14 mouse cellular contexts compared by ENCODE assay signal in the genomic region with DNA sequence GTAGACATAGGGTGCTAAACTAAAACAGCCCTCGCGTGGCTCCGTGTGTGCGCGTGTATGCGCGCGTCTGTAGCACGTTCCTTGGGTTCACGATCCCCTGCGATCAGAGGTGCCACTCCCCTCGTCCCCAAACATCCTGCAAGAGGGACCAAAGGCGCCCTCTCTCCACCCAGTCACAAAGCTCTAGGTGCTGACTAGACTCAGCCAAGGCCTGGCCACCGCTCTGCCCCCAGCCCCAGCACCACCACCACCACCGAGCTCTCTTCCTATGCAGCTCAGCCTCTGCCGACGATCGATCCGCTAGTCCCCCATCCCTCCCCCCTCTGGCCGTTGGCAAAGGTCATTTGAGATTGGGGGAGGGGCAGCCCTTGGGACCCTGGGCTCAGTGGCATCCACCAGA. TPM values are rescaled to one million over a fixed set of nuclear protein-coding genes. Genes with fewer than 3 reads are reported as not detected.
DNase-seq lines count a peak whose midpoint lies in the region; ATAC-seq and TF ChIP-seq lines count a peak whose summit lies in the region.
"Had no signal": no experiment of that assay in that cellular context is flagged by ENCODE, and none has a peak within 500 bp of the region (broad histone marks: within the 10 kb centered on the region; RNA-seq: fewer than 3 reads in every experiment).

No protein-coding gene starts in this region.

- under 1% methylated on average over 20 of the region's 20 CpGs for WGBS in heart, embryonic 10.5 days
- 2% methylated on average over 20 of the region's 20 CpGs for WGBS in forebrain, postnatal 0 days
- 3% methylated on average over 20 of the region's 20 CpGs for WGBS in liver, embryonic 13.5 days (ENCODE audit: insufficient replicate concordance)
- WGBS in neural tube, embryonic 12.5 days, result under 1% methylated on average over 20 of the region's 20 CpGs

- H3K27ac ChIP-seq in heart, embryonic 10.5 days, result no peak overlapping the region
- H3K27ac ChIP-seq in forebrain, postnatal 0 days (ENCODE audit: low read depth, low read length), result no peak overlapping the region
- no peak overlapping the region for H3K27ac ChIP-seq in liver, embryonic 13.5 days
- no peak overlapping the region for H3K27ac ChIP-seq in neural tube, embryonic 12.5 days

- H3K36me3 ChIP-seq in heart, embryonic 10.5 days, result no peaks in the 10 kb centered on the region
- H3K36me3 ChIP-seq in forebrain, postnatal 0 days (ENCODE audit: insufficient read depth), result no peaks in the 10 kb centered on the region
- no peaks in the 10 kb centered on the region for H3K36me3 ChIP-seq in liver, embryonic 13.5 days
- no peaks in the 10 kb centered on the region for H3K36me3 ChIP-seq in neural tube, embryonic 12.5 days

- no peak for TF ChIP-seq CTCF in forebrain, postnatal 0 days (IDR thresholded peaks at IDR 0.05; ENCODE audit: low read depth)

- H3K9me3 ChIP-seq in heart, embryonic 10.5 days, result no peaks in the 10 kb centered on the region
- H3K9me3 ChIP-seq in forebrain, postnatal 0 days (ENCODE audit: low read length), result no peaks in the 10 kb centered on the region
- H3K9me3 ChIP-seq in liver, embryonic 13.5 days (replicated peaks), result no peaks in the 10 kb centered on the region
- no peaks in the 10 kb centered on the region for H3K9me3 ChIP-seq in neural tube, embryonic 12.5 days

- ATAC-seq in forebrain, postnatal 0 days, result no peak
- no peak for ATAC-seq in liver, embryonic 13.5 days (ENCODE audit: low read depth)
- no peak for ATAC-seq in neural tube, embryonic 12.5 days (ENCODE audit: low FRiP score, low read depth)
- ATAC-seq: Patski had no signal

- peaks cover 30% of the 10 kb centered on the region for H3K4me1 ChIP-seq in heart, embryonic 10.5 days
- no peaks in the 10 kb centered on the region; the same call in 1 of the 2 replicates for H3K4me1 ChIP-seq in forebrain, postnatal 0 days (ENCODE audit: insufficient read depth)
- H3K4me1 ChIP-seq in liver, embryonic 13.5 days (replicated peaks), result peaks cover 17% of the 10 kb centered on the region
- peaks cover 18% of the 10 kb centered on the region for H3K4me1 ChIP-seq in neural tube, embryonic 12.5 days

- H3K4me3 ChIP-seq in heart, embryonic 10.5 days, result peak overlapping the region; percentile 61; the same call in 1 of the 2 replicates
- peak overlapping the region; percentile 37; the same call in 1 of the 2 replicates for H3K4me3 ChIP-seq in forebrain, postnatal 0 days (ENCODE audit: low read depth, low read length)
- H3K4me3 ChIP-seq in liver, embryonic 13.5 days (replicated peaks), result peak overlapping the region; percentile 42
- peak overlapping the region; percentile 39 for H3K4me3 ChIP-seq in neural tube, embryonic 12.5 days

- intact Hi-C loops in left cerebral cortex, postnatal 25 days (cut with DNase I), result no loop called here

- no peak overlapping the region for H3K9ac ChIP-seq in forebrain, postnatal 0 days
- no peak overlapping the region for H3K9ac ChIP-seq in liver, embryonic 13.5 days
- H3K9ac ChIP-seq in neural tube, embryonic 12.5 days, result no peak overlapping the region

- peaks cover 100% of the 10 kb centered on the region for H3K27me3 ChIP-seq in heart, embryonic 10.5 days (ENCODE audit: insufficient read depth, poor library complexity, severe bottlenecking)
- H3K27me3 ChIP-seq in forebrain, postnatal 0 days (ENCODE audit: insufficient read depth, low read length), result peaks cover 88% of the 10 kb centered on the region
- peaks cover 100% of the 10 kb centered on the region for H3K27me3 ChIP-seq in liver, embryonic 13.5 days
- H3K27me3 ChIP-seq in neural tube, embryonic 12.5 days (replicated peaks), result peaks cover 99% of the 10 kb centered on the region

- no peak for DNase-seq in heart, embryonic 10.5 days (ENCODE audit: low spot score)
- no peak for DNase-seq in heart, postnatal 4 days
- no peak for DNase-seq in forebrain, postnatal 0 days
- DNase-seq in liver, embryonic 13.5 days, result no peak
- DNase-seq in left cerebral cortex, postnatal 25 days (ENCODE audit: low spot score in 2 of 2), result no peak
- DNase-seq in testis, postnatal 10 days (ENCODE audit: low spot score), result no peak
- DNase-seq in right cerebral cortex, postnatal 36 days (ENCODE audit: low spot score in 2 of 2), result no peak
- DNase-seq: cerebellum, postnatal 36 days; lung, adult 18-20 months; retina, postnatal 1 day had no signal

- peak overlapping the region; percentile 61 for H3K4me2 ChIP-seq in forebrain, postnatal 0 days (ENCODE audit: low read depth)
- peak overlapping the region; percentile 61 for H3K4me2 ChIP-seq in liver, embryonic 13.5 days
- peak overlapping the region; percentile 63 for H3K4me2 ChIP-seq in neural tube, embryonic 12.5 days (replicated peaks)

RNA-seq across cellular contexts. Expression of a gene that starts 1.8 kb away (rescaled TPM):
- polyA plus RNA-seq in heart, embryonic 10.5 days (2016; fragmentation: Nextera tagmentation; extraction: Ambion mirVana), result 0.44 TPM in 1 of 2 replicates, not detected in the other
- under 1 TPM in 1 of 2 experiments, not detected in 1; 0.05 TPM for total RNA-seq in heart, postnatal 4 days (2021)
- 0.62 and 1.9 TPM in 2 replicates for total RNA-seq in forebrain, postnatal 0 days (2014; rRNA removed)
- polyA plus RNA-seq in forebrain, postnatal 0 days (2015; fragmentation: Nextera tagmentation; extraction: Ambion mirVana), result 0.03 and 0.18 TPM in 2 replicates
- polyA plus RNA-seq in liver, embryonic 13.5 days (2015; fragmentation: Nextera tagmentation; extraction: Ambion mirVana), result 0.02 TPM in 1 of 2 replicates, not detected in the other
- 1.0 and 1.2 TPM in 2 replicates for polyA plus RNA-seq in neural tube, embryonic 12.5 days (2016; fragmentation: Nextera tagmentation; extraction: Ambion mirVana)
- total RNA-seq in left cerebral cortex, postnatal 25 days (2021), result not detected
- total RNA-seq: monocyte, adult 5-6 weeks had no signal
- polyA plus RNA-seq: heart, postnatal 0 days; Patski had no signal

RNA-seq across cellular contexts. Expression of a gene that starts 42.5 kb away (rescaled TPM):
- 0.31 and 0.32 TPM in 2 replicates for polyA plus RNA-seq in heart, embryonic 10.5 days (2016; fragmentation: Nextera tagmentation; extraction: Ambion mirVana)
- total RNA-seq in heart, postnatal 4 days (2021), result not detected
- total RNA-seq in forebrain, postnatal 0 days (2014; rRNA removed), result 0.05 and 0.38 TPM in 2 replicates
- 0.16 and 0.46 TPM in 2 replicates for polyA plus RNA-seq in forebrain, postnatal 0 days (2015; fragmentation: Nextera tagmentation; extraction: Ambion mirVana)
- 0.02 and 0.03 TPM in 2 replicates for polyA plus RNA-seq in liver, embryonic 13.5 days (2015; fragmentation: Nextera tagmentation; extraction: Ambion mirVana)
- polyA plus RNA-seq in neural tube, embryonic 12.5 days (2016; fragmentation: Nextera tagmentation; extraction: Ambion mirVana), result 1.0 TPM in 2 replicates
- under 1 TPM; 0.14 to 0.16 TPM for total RNA-seq in left cerebral cortex, postnatal 25 days (2021)
- polyA plus RNA-seq: heart, postnatal 0 days had no signal
